ENCODE assay signal across 28 mouse cellular contexts in genomic region chr2:38650340-38650739, GRCm38 (mm10).
"Had no signal": no experiment of that assay in that cellular context is flagged by ENCODE, and none has a peak within 500 bp of the region (broad histone marks: within the 10 kb centered on the region; RNA-seq: fewer than 3 reads in every experiment).

No protein-coding gene starts in this region.

- H3K4me3 ChIP-seq: gastrocnemius, adult 2 months; heart, embryonic 10.5 days; heart, embryonic 13.5 days; heart, embryonic 15.5 days; hindbrain, embryonic 13.5 days; hindbrain, embryonic 15.5 days; kidney, embryonic 15.5 days; limb, embryonic 13.5 days; liver, embryonic 13.5 days; liver, embryonic 15.5 days had no signal

- H3K27ac ChIP-seq: gastrocnemius, adult 2 months; heart, embryonic 10.5 days; heart, embryonic 13.5 days; heart, embryonic 15.5 days; hindbrain, embryonic 13.5 days; hindbrain, embryonic 15.5 days; hindbrain, postnatal 0 days; kidney, embryonic 15.5 days; kidney, postnatal 0 days; limb, embryonic 13.5 days; liver, embryonic 13.5 days; liver, embryonic 15.5 days had no signal

- H3K4me2 ChIP-seq: heart, embryonic 13.5 days; heart, embryonic 15.5 days; hindbrain, embryonic 13.5 days; hindbrain, embryonic 15.5 days; kidney, embryonic 15.5 days; limb, embryonic 13.5 days; liver, embryonic 11.5 days; liver, embryonic 13.5 days; liver, embryonic 15.5 days had no signal

- DNase-seq: gastrocnemius, adult 2 months; gastrocnemius, postnatal 14 days; gastrocnemius, postnatal 36 days; heart, adult 18-20 months; heart, postnatal 14 days; heart, postnatal 36 days; kidney, adult 11 months; kidney, adult 2 months; kidney, adult 9 months; kidney, postnatal 14 days; kidney, postnatal 36 days; layer of hippocampus, adult 9-11 months; layer of hippocampus, postnatal 36 days; left cerebral cortex, postnatal 4 days; liver; liver, embryonic 13.5 days had no signal

- H3K27me3 ChIP-seq: heart, embryonic 15.5 days; hindbrain, embryonic 15.5 days; limb, embryonic 13.5 days had no signal

- ATAC-seq: hindbrain, postnatal 0 days; intestine, embryonic 16.5 days had no signal

- H3K9ac ChIP-seq: heart, embryonic 13.5 days; heart, embryonic 15.5 days; hindbrain, embryonic 13.5 days; hindbrain, embryonic 15.5 days; kidney, embryonic 15.5 days; limb, embryonic 13.5 days; liver, embryonic 13.5 days; liver, embryonic 15.5 days had no signal

- H3K4me1 ChIP-seq: heart, embryonic 15.5 days; kidney, embryonic 15.5 days; liver, embryonic 13.5 days; liver, embryonic 15.5 days had no signal

- H3K36me3 ChIP-seq: heart, embryonic 10.5 days; heart, embryonic 13.5 days; heart, embryonic 15.5 days; hindbrain, embryonic 13.5 days; hindbrain, embryonic 15.5 days; kidney, embryonic 15.5 days; limb, embryonic 13.5 days; liver, embryonic 13.5 days; liver, embryonic 15.5 days had no signal

- H3K9me3 ChIP-seq: heart, embryonic 10.5 days; heart, embryonic 13.5 days; heart, embryonic 15.5 days; hindbrain, embryonic 13.5 days; hindbrain, embryonic 15.5 days; kidney, embryonic 15.5 days; liver, embryonic 13.5 days; liver, embryonic 15.5 days had no signal
